Mouse (Mus musculus) cortical plate, adult 2 months (tissue): ENCODE measurements around the gene Foxp1. TPM values are rescaled to one million over a fixed set of nuclear protein-coding genes. Genes with fewer than 3 reads are reported as not detected.
A peak's percentile ranks its signal among the peaks of the same experiment; 100 is the strongest.

Experiments
- H3K27ac ChIP-seq: fragments of 200-500 bp; 2 replicates; pipeline ENCODE4 v1.5.1; 2012; ENCODE audit warnings: low read length, control low read depth, inconsistent platforms; ENCODE audit not compliant: insufficient read depth
- H3K4me1 ChIP-seq: fragments of 200-500 bp; 2 replicates; pipeline ENCODE4 v1.6.1; 2011; ENCODE audit warnings: low read length; ENCODE audit not compliant: control insufficient read depth, insufficient read depth
- H3K4me3 ChIP-seq: fragments of 200-500 bp; 2 replicates; pipeline ENCODE4 v1.5.1; 2011; ENCODE audit warnings: mild to moderate bottlenecking, low read length, control low read depth; ENCODE audit not compliant: insufficient read depth
- CTCF ChIP-seq: fragments of 200-500 bp; IDR thresholded peaks from 2 replicates; pipeline ENCODE4 v1.5.1; 2011; ENCODE audit warnings: mild to moderate bottlenecking, control low read depth, low read length; ENCODE audit not compliant: insufficient read depth; ENCODE audit errors: extremely low read depth
- POLR2A ChIP-seq: fragments of 200-500 bp; IDR thresholded peaks from 2 replicates; pipeline ENCODE4 v1.6.1; 2011; ENCODE audit warnings: mild to moderate bottlenecking, low read length, control low read depth; ENCODE audit not compliant: insufficient read depth; ENCODE audit errors: extremely low read depth
- polyA plus RNA-seq: library from polyadenylated mRNA; depleted of rRNA; stranded (reverse); fragments of >200 nt; gene quantifications from 2 replicates; pipeline ENCODE4 v1.2.3, GENCODE M21; 2012

Gene Foxp1
- polyA plus RNA-seq, 1 experiment = 99.2 TPM

DNA sequence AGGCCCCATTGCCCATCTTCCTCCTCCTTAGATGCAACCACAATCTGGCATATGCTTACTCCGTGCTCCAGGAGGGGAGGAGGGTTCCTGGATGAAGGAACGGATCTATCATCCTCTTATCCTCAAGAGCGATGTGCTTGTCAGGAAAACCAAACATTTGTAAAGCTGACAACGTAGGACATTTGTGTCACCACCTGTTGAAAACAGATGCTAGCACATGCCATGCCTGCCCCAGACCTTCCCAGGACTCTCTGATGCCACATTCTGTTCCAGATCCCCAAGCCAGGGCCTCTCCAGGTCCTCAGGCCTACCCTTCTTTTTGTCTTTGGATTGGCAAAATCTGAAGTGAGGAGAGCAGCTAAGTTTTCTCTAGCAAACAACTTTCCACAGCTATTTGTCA, 113.6 kb downstream of the Foxp1 start:
- TF ChIP-seq CTCF (no peak), POLR2A (no peak)
- no peak overlapping the region for H3K4me3 ChIP-seq
- no peak overlapping the region for H3K27ac ChIP-seq
- H3K4me1 ChIP-seq = peaks cover 13% of the 10 kb centered on the region

DNA sequence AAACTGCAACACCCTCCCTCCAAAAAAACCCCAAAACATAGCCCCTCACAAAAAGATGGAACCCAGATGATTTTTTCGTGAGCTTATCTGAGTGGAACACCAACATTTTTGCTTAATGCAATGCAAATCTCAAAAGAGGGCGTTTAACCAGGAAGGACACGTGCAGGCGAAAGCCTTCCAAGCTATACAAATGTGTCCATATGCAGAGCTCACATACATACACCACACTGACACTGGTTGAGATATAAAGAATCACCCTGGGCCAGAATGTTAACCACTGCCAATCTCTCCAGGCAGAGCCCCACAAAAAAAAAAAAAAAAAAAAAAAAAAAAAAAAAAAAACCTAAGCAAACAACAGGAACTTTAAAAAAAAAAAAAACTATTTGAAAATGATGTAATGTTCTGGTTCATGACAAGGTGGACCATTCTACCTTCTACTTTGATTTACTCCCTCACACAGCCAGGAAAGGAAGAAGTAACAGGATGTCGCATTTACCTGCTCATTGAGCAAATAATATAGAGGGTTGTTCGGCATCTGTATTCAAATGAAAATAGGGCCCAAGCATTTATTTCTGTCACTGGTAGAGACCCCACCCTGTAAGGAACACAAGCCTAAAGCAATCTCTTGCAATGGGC, 118.6 kb downstream of the Foxp1 start:
- TF ChIP-seq CTCF (no peak), POLR2A (no peak)
- H3K4me3 ChIP-seq = no peak overlapping the region
- H3K4me1 ChIP-seq = peaks cover 6% of the 10 kb centered on the region; the same call in 1 of the 2 replicates
- no peak overlapping the region for H3K27ac ChIP-seq

DNA sequence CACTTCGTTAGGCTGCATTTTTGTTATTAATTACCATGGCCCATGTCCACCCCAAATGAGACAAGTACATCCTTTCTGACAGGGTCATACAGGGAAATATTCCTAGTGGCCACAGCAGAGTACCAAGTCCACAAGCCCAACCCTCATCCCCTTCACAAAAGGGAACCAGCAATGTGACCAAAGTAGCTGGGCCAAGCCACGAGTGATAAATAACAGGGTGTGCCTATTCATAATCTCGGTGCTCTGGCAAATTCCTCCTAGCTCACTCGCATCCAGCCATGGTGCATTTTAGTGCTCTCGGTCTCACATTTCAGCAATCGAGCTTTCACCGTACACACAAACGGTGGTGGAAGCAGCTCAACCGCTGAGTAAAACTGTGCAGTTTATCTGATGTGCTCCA, 119.6 kb downstream of the Foxp1 start:
- no peak for TF ChIP-seq CTCF
- no peak for TF ChIP-seq POLR2A
- Histone ChIP-seq H3K4me1 (peaks cover 6% of the 10 kb centered on the region; the same call in 1 of the 2 replicates), H3K27ac (no peak overlapping the region), H3K4me3 (no peak overlapping the region)

DNA sequence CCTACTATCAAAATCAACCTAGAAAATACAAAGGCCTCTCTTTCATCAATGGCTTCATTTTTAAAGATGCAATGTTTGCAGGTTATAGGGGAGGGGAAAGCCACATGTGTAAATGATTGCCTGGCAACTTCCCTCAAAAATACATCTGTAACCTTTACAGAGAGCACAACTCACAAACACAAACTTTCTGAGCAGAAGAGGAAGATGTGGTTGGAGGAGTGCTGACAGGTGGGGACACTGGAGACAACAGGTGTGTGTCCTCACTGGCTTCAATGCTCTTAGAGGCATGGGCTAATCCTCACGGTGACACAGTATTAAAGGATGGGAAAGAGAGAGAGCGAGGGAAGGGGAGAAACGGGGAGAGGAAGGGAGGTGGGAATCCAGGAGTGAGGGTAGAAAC, 120.2 kb downstream of the Foxp1 start:
- Histone ChIP-seq H3K27ac (no peak overlapping the region), H3K4me1 (peaks cover 6% of the 10 kb centered on the region; the same call in 1 of the 2 replicates), H3K4me3 (no peak overlapping the region)
- TF ChIP-seq CTCF (no peak), POLR2A (no peak)

DNA sequence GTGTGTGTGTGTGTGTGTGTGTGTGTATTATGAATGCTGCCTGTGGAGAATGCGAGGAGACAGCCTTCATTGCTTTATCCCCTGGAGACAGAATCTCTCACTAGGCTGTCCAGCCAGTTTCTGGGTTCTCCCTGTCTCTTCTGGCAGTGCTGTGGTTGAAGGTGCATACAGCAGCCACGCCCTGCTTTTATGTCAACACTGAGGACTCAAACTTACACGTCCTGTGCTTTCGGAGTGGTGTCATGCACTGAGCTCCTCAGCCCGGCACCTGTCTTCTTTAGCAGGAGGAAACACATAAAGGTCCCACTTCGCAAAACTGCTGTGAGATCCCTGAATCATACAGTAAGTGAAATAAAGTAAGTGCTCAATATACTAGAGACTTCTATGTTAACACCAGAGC, 120.7 kb downstream of the Foxp1 start:
- Histone ChIP-seq H3K4me3 (no peak overlapping the region), H3K27ac (no peak overlapping the region), H3K4me1 (peaks cover 6% of the 10 kb centered on the region; the same call in 1 of the 2 replicates)
- TF ChIP-seq POLR2A (no peak), CTCF (no peak)

GRCm38 (mm10) chr6:99401211-99401610, 121.3 kb downstream of the Foxp1 start:
- Histone ChIP-seq H3K27ac (no peak overlapping the region), H3K4me3 (no peak overlapping the region), H3K4me1 (peaks cover 6% of the 10 kb centered on the region; the same call in 1 of the 2 replicates)
- TF ChIP-seq CTCF (no peak), POLR2A (no peak)

DNA sequence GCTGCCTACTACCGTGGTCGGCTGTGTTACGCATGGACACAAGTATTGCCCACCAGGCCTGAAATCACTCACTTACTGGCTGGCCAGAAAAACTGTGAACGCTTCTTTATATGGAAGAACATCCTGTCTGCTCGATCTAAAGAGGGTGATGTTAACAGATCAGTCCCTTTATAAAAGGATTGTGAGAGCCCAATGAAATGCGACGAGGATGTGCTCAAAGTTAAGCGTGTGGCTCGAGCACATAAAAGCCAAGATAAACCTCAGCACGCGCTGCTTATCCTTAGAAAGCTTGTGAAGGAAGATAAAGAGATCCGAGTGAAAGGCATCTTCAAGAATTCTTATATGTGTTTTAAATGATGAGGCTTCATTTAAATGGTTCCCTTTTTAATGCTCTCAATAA, 126.8 kb downstream of the Foxp1 start:
- TF ChIP-seq CTCF (no peak), POLR2A (no peak)
- Histone ChIP-seq H3K4me1 (no peaks in the 10 kb centered on the region), H3K4me3 (no peak overlapping the region), H3K27ac (no peak overlapping the region)

DNA sequence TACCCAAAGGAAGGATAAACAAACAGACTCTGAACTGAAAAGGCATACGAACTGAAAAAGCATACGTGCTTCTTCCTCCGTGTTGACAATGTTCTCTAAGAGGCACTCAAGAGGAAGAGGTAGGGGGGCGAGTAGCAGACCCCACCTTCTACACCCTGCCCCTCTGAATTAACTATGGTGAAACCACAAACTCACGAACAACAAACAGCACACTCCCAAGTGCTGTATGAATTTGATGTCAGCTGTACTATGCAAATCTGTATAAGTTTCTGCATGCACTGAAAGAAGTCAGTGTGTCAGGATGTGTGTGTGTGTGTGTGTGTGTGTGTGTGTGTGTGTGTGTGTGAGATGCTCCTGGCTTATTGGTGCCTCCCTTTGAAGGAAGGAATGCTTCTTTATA, 127.7 kb downstream of the Foxp1 start:
- Histone ChIP-seq H3K27ac (no peak overlapping the region), H3K4me3 (no peak overlapping the region), H3K4me1 (no peaks in the 10 kb centered on the region)
- TF ChIP-seq CTCF (no peak), POLR2A (no peak)

GRCm38 (mm10) chr6:99392484-99392883, 130.0 kb downstream of the Foxp1 start:
- no peak overlapping the region for H3K27ac ChIP-seq
- no peak overlapping the region for H3K4me3 ChIP-seq
- H3K4me1 ChIP-seq = peaks cover 1% of the 10 kb centered on the region; the same call in 1 of the 2 replicates
- TF ChIP-seq POLR2A (no peak), CTCF (no peak)

- Histone ChIP-seq H3K4me1 (peaks cover 3% of the 10 kb centered on the region; the same call in 1 of the 2 replicates), H3K4me3 (no peak overlapping the region), H3K27ac (peak overlapping the region; percentile 12; the same call in 1 of the 2 replicates)
- TF ChIP-seq POLR2A = no peak
- TF ChIP-seq CTCF = no peak
Measured at GRCm38 (mm10) chr6:99388741-99389675, 133.5 kb downstream of the Foxp1 start.
